Mouse (Mus musculus): ENCODE measurements around the gene Nthl1.

DNA sequence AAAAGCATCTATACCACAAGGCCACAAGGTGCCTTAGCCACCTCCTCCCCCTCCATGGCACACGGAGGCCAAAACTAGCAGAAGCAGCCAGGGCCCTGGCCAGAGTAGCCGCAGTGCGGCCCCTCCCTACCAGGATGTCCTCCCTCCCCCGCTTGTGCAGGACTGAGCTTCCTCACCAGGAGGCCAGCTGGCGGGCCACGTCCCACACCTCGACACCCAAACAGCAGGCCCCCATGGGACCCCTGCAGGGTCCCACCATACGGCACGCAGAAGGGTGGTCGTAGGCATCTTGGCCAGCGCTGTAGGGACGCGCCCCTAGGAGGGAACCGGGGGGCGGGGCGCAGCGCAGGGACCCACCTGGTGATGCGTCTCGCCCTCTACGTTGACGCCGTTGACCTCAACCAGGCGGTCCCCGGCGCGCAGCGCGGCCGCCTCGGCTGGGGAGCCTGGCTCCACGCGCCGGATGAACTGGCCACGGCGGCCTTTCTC is 17.1 kb downstream of the Nthl1 start:
- no peak for TF ChIP-seq CTCF (IDR thresholded peaks at IDR 0.05; ENCODE audit: low read depth, low read length)
- no peak for TF ChIP-seq POLR2A (IDR thresholded peaks at IDR 0.05; ENCODE audit: extremely low read depth, insufficient read depth, low read length)
